Comparison of ENCODE assay signal across 16 mouse cellular contexts in the genomic region with DNA sequence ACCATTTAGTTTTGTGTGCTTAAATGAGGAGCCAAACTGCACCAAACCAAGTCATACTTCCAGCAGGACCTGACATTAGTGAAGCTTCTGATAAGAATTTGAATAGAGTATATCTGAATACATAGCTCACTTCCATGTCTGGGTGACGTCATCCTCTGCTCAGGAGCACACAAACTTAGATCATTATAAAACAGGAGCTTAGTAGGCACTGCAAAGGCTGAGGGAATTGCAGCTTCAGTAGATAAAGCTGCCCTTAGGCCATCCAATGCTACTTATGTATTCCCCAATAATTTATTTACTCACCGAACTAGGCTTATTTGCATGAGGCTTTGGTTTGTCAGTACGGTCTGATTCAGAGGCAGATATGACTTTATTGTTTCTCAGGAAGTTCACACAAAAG.
"Had no signal": no experiment of that assay in that cellular context is flagged by ENCODE, and none has a peak within 500 bp of the region (broad histone marks: within the 10 kb centered on the region; RNA-seq: fewer than 3 reads in every experiment).

No protein-coding gene starts in this region.

- H3K4me3 ChIP-seq: left cerebral cortex, adult 2 months; liver, embryonic 13.5 days; myocyte; neural tube, embryonic 13.5 days; stomach, embryonic 15.5 days had no signal

- H3K4me1 ChIP-seq: liver, embryonic 13.5 days; stomach, embryonic 15.5 days had no signal

- H3K27me3 ChIP-seq: liver, embryonic 13.5 days; neural tube, embryonic 13.5 days; stomach, embryonic 15.5 days had no signal

- H3K36me3 ChIP-seq: liver, embryonic 13.5 days; neural tube, embryonic 13.5 days; stomach, embryonic 15.5 days had no signal

- H3K9me3 ChIP-seq: liver, embryonic 13.5 days; neural tube, embryonic 13.5 days; stomach, embryonic 15.5 days had no signal

- DNase-seq: kidney, adult 2 months; kidney, postnatal 36 days; layer of hippocampus, postnatal 36 days; liver, embryonic 13.5 days; lung, adult 2 months; retina, postnatal 1 day; right cerebral cortex, postnatal 25 days; spleen, adult 18-20 months; thymus, postnatal 25 days had no signal

- H3K27ac ChIP-seq: kidney, postnatal 0 days; left cerebral cortex, adult 2 months; liver, embryonic 13.5 days; macrophage; neural tube, embryonic 13.5 days; stomach, embryonic 15.5 days had no signal

- H3K9ac ChIP-seq: liver, embryonic 13.5 days; neural tube, embryonic 13.5 days; stomach, embryonic 15.5 days had no signal

- H3K4me2 ChIP-seq: liver, embryonic 13.5 days; neural tube, embryonic 13.5 days; stomach, embryonic 15.5 days had no signal

- ATAC-seq: intestine, embryonic 16.5 days had no signal
